Mouse (Mus musculus): ENCODE measurements at regions not wholly inside any gene's neighbourhood (a gene's known extent, or its start where the extent isn't known, plus 50 kb on each side); places are given as distances from the start of the nearest gene placed in this dataset.

DNA sequence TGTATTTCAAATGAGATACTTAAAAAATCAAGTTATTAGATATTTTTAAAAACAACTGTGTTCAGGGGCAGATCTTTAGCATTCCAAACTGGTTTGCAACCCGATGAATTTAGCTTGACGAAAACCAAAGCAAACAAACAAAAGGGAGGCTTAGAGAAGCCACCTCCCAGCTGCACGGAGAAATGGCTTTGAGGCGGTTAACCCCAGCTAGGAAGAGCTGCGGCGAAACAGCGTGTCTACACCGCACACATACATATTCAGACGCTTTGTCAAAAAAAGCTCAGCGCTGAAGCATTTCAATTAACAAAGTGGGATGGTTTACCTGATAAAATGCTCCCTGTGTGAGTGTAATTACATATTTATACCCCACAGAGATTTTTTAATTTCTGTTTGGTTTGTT lies 123.0 kb upstream of the Ap5m1 start:
- H3K4me2 ChIP-seq = peak overlapping the region; percentile 38
- H3K4me1 ChIP-seq (ENCODE audit: insufficient read depth) = no peaks in the 10 kb centered on the region
- no peaks in the 10 kb centered on the region for H3K9me3 ChIP-seq (ENCODE audit: low read depth, low read length)
- no peaks in the 10 kb centered on the region for H3K36me3 ChIP-seq (ENCODE audit: insufficient read depth)
- DNase-seq = peak; percentile 20
- WGBS = 29% methylated on average over 10 of the region's 10 CpGs
- no peaks in the 10 kb centered on the region for H3K27me3 ChIP-seq (ENCODE audit: insufficient read depth, low read length)
- no peak overlapping the region for H3K9ac ChIP-seq
- no peak for TF ChIP-seq CTCF (IDR thresholded peaks at IDR 0.05; ENCODE audit: low read depth)
- no peak for ATAC-seq (ENCODE audit: insufficient read depth)
- no peak overlapping the region for H3K27ac ChIP-seq (ENCODE audit: low read depth)
- no peak overlapping the region for H3K4me3 ChIP-seq (ENCODE audit: low read depth, low read length)

DNA sequence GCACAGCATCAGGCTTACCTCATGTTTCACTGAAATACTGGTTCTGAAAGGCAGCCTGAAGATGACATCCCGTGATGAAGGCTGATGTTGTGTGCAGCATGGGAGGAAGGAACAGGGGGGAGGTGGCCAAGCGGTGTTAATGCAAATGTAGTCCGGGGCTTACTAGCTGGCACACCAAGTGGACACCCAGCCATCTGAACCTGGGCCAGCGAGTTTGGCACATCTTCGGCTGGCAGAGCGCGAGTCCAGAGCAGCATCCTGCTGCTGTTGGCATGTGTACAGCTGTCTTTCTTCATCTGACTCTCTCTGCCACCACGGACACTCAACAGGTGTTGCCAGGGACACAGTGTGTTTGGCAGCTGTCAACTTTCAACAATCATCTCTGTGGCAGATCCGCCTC lies 135.0 kb upstream of the Ap5m1 start:
- H3K9me3 ChIP-seq (ENCODE audit: low read depth, low read length) = no peaks in the 10 kb centered on the region
- H3K36me3 ChIP-seq (ENCODE audit: insufficient read depth) = no peaks in the 10 kb centered on the region
- DNase-seq (no peak), ATAC-seq (ENCODE audit: insufficient read depth) (no peak)
- H3K27me3 ChIP-seq (ENCODE audit: insufficient read depth, low read length) = no peaks in the 10 kb centered on the region
- no peaks in the 10 kb centered on the region for H3K4me1 ChIP-seq (ENCODE audit: insufficient read depth)
- WGBS = 76% methylated on average over 9 of the region's 9 CpGs
- H3K27ac ChIP-seq (ENCODE audit: low read depth) = no peak overlapping the region
- no peak overlapping the region for H3K4me3 ChIP-seq (ENCODE audit: low read depth, low read length)
- no peak for TF ChIP-seq CTCF (IDR thresholded peaks at IDR 0.05; ENCODE audit: low read depth)
- H3K4me2 ChIP-seq = no peak overlapping the region
- H3K9ac ChIP-seq = no peak overlapping the region

DNA sequence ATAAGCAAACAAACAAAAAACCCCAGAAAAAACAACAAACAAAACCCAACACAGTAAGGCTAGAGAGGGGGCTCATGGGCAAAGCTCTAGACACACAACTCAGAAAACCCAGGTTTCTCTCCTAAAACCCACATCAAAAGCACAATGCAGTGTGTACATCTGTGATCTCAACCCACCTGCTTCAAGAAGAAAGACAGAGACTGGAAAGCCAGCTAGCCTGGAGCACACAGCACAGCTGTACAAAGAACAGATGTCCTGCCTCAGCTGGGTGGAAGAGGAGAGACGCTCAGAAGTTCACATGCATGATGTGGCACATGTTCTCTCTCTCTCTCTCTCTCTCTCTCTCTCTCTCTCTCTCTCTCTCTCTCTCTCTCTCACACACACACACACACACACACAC lies 140.0 kb upstream of the Ap5m1 start:
- TF ChIP-seq CTCF (IDR thresholded peaks at IDR 0.05; ENCODE audit: low read depth) = no peak
- H3K4me3 ChIP-seq (ENCODE audit: low read depth, low read length) = no peak overlapping the region
- no peaks in the 10 kb centered on the region for H3K9me3 ChIP-seq (ENCODE audit: low read depth, low read length)
- no peaks in the 10 kb centered on the region for H3K27me3 ChIP-seq (ENCODE audit: insufficient read depth, low read length)
- DNase-seq = no peak
- no peaks in the 10 kb centered on the region for H3K36me3 ChIP-seq (ENCODE audit: insufficient read depth)
- no peak overlapping the region for H3K9ac ChIP-seq
- H3K4me1 ChIP-seq (ENCODE audit: insufficient read depth) = no peaks in the 10 kb centered on the region
- WGBS = 50% methylated on average over 1 of the region's 1 CpGs
- H3K4me2 ChIP-seq = no peak overlapping the region
- ATAC-seq (ENCODE audit: insufficient read depth) = no peak
- H3K27ac ChIP-seq (ENCODE audit: low read depth) = no peak overlapping the region

DNA sequence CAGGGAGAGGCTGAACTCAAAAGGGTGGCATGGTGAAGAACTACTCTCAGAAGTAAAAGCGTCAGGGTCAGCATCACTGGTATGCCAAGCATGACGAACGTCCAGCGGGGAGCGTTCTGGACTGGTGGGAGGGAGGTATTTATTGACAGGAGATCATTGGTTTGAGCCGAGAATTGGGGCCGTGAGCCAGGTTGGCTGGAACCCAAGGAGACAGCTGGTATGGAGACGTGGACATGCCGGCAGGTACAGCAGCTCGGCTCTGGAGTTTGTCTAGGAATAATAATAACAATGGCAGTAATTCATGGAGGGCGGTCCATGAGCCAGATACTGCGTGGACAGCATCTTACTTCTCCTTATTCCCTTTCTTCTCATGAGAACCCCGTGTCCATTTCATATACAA lies 156.5 kb upstream of the Ap5m1 start:
- 65% methylated on average over 13 of the region's 13 CpGs for WGBS
- no peak for TF ChIP-seq CTCF (IDR thresholded peaks at IDR 0.05; ENCODE audit: low read depth)

DNA sequence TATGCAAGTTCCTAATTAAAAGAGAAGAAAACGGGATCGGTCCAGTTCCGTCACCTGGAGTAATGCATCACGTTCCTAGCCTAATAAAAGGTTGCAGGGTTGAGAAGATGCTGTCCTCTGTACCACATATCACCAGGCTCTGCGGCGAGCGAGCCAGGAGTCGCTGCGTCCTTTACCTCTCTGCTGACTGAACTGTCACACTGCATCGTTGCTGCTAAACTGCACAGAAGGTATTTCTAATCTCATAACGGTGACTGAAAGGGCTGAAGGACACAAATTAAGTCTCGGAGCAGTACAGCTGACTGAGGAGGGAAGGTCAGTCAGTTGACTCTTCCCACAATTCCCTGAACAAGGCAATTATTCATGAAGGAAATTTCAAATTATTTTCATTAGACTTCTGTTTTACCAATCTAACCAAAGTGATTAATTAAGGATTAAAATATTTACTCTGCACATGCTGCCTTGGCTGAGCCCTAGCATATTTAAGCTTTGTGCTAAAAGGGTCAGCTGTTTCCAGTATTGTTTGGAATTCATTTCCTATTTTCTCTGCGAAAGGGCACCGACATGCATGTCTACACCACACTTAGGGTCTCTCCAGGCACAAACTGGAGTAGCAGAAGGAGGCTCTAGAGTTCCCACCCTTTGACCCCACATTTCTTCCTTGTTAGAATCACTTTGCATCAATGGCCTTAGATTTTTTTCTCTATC lies 157.8 kb upstream of the Ap5m1 start:
- no peak overlapping the region for H3K4me2 ChIP-seq
- TF ChIP-seq CTCF (IDR thresholded peaks at IDR 0.05; ENCODE audit: low read depth) = no peak
- no peak overlapping the region for H3K27ac ChIP-seq (ENCODE audit: low read depth)
- DNase-seq = no peak
- WGBS = 67% methylated on average over 14 of the region's 14 CpGs
- ATAC-seq (ENCODE audit: insufficient read depth) = no peak
- no peaks in the 10 kb centered on the region for H3K27me3 ChIP-seq (ENCODE audit: insufficient read depth, low read length)
- H3K36me3 ChIP-seq (ENCODE audit: insufficient read depth) = no peaks in the 10 kb centered on the region
- H3K9ac ChIP-seq = no peak overlapping the region
- H3K4me1 ChIP-seq (ENCODE audit: insufficient read depth) = no peaks in the 10 kb centered on the region
- no peaks in the 10 kb centered on the region for H3K9me3 ChIP-seq (ENCODE audit: low read depth, low read length)
- no peak overlapping the region for H3K4me3 ChIP-seq (ENCODE audit: low read depth, low read length)

More for the DNA sequence above, 156.5 kb upstream of the Ap5m1 start:
- Histone ChIP-seq H3K36me3 (ENCODE audit: insufficient read depth) (no peaks in the 10 kb centered on the region), H3K9me3 (ENCODE audit: low read depth, low read length) (no peaks in the 10 kb centered on the region), H3K4me3 (ENCODE audit: low read depth, low read length) (no peak overlapping the region), H3K27me3 (ENCODE audit: insufficient read depth, low read length) (no peaks in the 10 kb centered on the region), H3K4me2 (no peak overlapping the region), H3K27ac (ENCODE audit: low read depth) (no peak overlapping the region), H3K4me1 (ENCODE audit: insufficient read depth) (no peaks in the 10 kb centered on the region), H3K9ac (no peak overlapping the region)
- DNase-seq (no peak), ATAC-seq (ENCODE audit: insufficient read depth) (no peak)

DNA sequence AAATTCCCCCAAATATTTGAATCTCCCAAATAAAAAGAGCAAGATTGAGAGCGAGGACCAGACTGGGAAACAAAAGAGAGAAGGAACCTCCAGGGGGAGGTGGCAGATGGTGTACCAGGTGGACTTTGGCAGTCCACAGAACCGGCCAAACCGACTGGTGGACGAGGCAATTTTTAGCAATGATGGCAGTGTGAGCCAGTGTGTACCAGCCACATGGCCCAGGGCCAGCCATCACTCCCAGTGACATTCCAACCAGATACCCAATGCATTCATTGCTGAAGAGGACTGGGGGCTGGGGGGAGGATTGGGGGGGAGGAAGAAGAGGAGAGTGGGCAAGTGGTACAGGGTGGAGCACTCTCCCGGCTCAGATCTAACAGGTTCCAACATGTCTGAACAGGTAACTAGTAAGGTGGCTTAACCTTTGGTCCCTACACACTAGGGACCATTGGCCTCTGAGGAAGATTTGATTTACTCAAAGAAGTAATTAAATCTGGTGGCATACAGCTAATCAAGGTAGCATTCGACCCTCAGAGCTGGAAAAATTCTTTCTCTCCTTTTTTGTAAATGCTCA lies 158.4 kb upstream of the Ap5m1 start:
- Histone ChIP-seq H3K4me3 (ENCODE audit: low read depth, low read length) (no peak overlapping the region), H3K9me3 (ENCODE audit: low read depth, low read length) (no peaks in the 10 kb centered on the region), H3K27me3 (ENCODE audit: insufficient read depth, low read length) (no peaks in the 10 kb centered on the region), H3K4me1 (ENCODE audit: insufficient read depth) (no peaks in the 10 kb centered on the region), H3K9ac (no peak overlapping the region), H3K36me3 (ENCODE audit: insufficient read depth) (no peaks in the 10 kb centered on the region), H3K27ac (ENCODE audit: low read depth) (no peak overlapping the region), H3K4me2 (no peak overlapping the region)
- 71% methylated on average over 6 of the region's 6 CpGs for WGBS
- DNase-seq = no peak
- TF ChIP-seq CTCF (IDR thresholded peaks at IDR 0.05; ENCODE audit: low read depth) = no peak
- no peak for ATAC-seq (ENCODE audit: insufficient read depth)

DNA sequence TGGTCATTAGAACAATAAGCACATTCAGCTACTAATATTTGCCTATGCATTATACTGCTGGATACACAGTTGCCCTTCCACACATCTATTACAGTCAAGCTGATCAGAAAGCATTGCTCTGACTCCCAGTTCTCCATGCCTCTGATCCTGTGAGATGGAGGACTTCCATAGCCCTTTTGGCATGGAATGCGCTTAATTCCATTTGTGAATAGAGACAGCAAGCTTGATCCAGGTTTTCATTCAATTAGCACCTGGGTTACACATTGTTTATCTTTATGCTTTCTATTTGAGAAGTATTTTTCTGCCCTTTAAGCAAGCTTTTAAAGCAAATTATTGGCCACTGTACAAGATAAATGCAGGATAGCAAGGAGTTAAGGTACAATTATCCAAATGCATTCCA lies 158.9 kb upstream of the Ap5m1 start:
- H3K9ac ChIP-seq = no peak overlapping the region
- no peaks in the 10 kb centered on the region for H3K36me3 ChIP-seq (ENCODE audit: insufficient read depth)
- H3K4me1 ChIP-seq (ENCODE audit: insufficient read depth) = no peaks in the 10 kb centered on the region
- no peaks in the 10 kb centered on the region for H3K9me3 ChIP-seq (ENCODE audit: low read depth, low read length)
- H3K27me3 ChIP-seq (ENCODE audit: insufficient read depth, low read length) = no peaks in the 10 kb centered on the region
- H3K4me3 ChIP-seq (ENCODE audit: low read depth, low read length) = no peak overlapping the region
- H3K27ac ChIP-seq (ENCODE audit: low read depth) = no peak overlapping the region
- ATAC-seq (ENCODE audit: insufficient read depth) = no peak
- H3K4me2 ChIP-seq = no peak overlapping the region
- no peak for TF ChIP-seq CTCF (IDR thresholded peaks at IDR 0.05; ENCODE audit: low read depth)
- 94% methylated on average over 1 of the region's 1 CpGs for WGBS
- no peak for DNase-seq
